Mouse (Mus musculus): Measurements from ENCODE around the gene Asb15. TPM values are rescaled to one million over a fixed set of nuclear protein-coding genes. Genes with fewer than 3 reads are reported as not detected.

The Asb15 gene
- polyA plus RNA-seq, 1 experiment from 2014 or later: not detected

DNA sequence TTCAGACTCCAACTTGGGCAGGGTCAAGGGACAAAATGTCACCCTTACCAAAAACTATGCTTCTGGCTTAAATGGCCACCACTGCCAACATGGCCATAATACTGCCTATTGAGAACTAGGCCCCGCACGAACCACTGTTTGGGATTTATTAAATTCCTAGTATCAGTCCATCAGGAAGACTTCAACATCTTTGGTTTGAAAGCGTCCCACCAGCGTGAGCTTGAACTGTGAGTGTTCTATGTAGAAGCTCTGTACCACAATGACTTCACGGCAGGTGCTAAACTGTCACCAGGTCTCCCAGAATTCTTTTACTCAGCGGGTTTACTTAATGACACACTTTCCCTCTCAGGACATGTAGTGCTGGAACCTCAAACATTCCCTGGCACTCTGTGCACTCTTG, 85.4 kb downstream of the Asb15 start:
- H3K4me2 ChIP-seq: no peak overlapping the region
- ATAC-seq (ENCODE audit: low read depth): no peak
- no peaks in the 10 kb centered on the region for H3K27me3 ChIP-seq
- no peak overlapping the region for H3K4me3 ChIP-seq
- 96% methylated on average over 6 of the region's 6 CpGs for WGBS
- H3K9ac ChIP-seq: no peak overlapping the region
- H3K36me3 ChIP-seq: peaks cover 50% of the 10 kb centered on the region
- H3K4me1 ChIP-seq (replicated peaks): no peaks in the 10 kb centered on the region
- no peak overlapping the region for H3K27ac ChIP-seq (replicated peaks)
- H3K9me3 ChIP-seq: no peaks in the 10 kb centered on the region

DNA sequence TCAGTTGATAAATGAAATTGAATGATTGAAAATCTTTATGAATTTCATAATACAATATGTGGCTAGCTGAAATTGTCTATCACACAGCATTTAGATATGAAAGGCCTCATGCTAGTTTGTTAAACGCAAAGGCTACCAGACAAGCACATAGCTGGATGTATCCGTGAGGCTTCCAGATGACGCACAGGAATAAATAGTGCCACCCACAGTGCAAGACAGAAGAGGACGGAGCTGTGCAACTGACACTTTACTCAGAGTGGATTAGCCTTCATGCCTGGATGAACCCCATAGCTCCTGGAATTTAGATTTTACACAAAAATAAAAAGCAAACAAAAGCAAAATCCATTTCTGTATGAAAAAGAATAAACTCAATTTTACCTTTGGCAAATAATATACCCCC, 86.0 kb downstream of the Asb15 start:
- Histone ChIP-seq H3K4me3 (no peak overlapping the region), H3K4me1 (replicated peaks) (no peaks in the 10 kb centered on the region), H3K9ac (no peak overlapping the region), H3K4me2 (no peak overlapping the region), H3K27ac (replicated peaks) (no peak overlapping the region), H3K36me3 (peaks cover 51% of the 10 kb centered on the region), H3K9me3 (no peaks in the 10 kb centered on the region), H3K27me3 (no peaks in the 10 kb centered on the region)
- WGBS: 74% methylated on average over 4 of the region's 4 CpGs
- no peak for ATAC-seq (ENCODE audit: low read depth)

DNA sequence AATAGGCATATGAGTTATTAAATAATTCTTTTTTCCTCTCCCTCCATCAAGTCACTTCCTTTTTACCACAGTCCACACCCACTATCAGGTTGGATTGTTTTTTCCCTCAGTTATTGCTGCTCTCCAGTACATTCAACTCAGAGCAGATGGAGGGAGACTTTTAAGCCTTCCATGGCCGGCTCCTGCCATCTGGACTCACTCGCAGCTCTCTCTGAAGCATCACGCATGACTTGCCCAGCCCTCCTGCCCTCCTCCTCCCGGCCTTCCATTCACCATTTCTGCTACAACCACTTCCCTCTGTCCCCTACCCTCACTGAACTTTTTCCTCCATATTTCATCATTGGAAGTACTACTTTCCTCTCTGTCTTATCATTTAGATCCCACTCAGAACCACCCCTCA, 88.8 kb downstream of the Asb15 start:
- ATAC-seq (ENCODE audit: low read depth): no peak
- Histone ChIP-seq H3K4me3 (no peak overlapping the region), H3K36me3 (peaks cover 60% of the 10 kb centered on the region), H3K9me3 (no peaks in the 10 kb centered on the region), H3K4me2 (no peak overlapping the region), H3K4me1 (replicated peaks) (no peaks in the 10 kb centered on the region), H3K9ac (no peak overlapping the region), H3K27me3 (no peaks in the 10 kb centered on the region), H3K27ac (replicated peaks) (no peak overlapping the region)
- WGBS: 65% methylated on average over 4 of the region's 4 CpGs

DNA sequence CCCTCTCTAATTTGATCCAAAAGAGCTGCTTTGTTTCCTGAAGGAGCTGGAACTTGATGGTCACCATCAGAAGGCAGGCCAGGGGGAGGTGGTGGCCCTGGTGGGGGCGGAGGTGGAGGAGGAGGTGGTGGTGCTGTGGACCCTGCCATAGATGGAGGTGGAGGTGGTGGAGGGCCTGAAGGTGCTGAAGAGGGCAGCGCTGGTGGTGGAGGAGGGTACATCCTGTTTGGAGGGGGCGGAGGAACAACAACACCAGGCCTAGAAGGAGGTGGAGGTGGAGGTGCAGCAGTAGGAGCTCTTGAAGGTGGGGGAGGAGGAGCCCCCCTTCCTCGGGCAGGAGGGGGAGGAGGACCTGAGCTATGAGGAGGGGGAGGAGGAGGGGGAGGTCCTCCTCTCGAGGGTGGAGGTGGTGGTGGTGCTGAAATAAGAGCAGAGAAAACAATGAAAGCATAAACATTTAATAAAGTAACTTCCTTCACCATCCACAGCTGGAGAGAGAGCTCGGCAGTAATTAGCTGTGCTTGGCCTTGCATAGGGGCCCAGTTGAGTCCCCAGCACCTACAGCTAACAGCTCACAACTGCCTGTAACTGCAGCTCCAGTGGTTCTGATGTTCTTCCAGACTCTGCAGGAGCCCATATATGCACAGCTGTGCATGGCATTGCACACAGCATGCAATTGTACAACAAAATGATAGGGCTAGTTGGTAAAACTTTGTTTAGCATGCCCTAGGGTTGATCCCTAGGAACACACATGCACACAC, 91.5 kb downstream of the Asb15 start:
- H3K4me3 ChIP-seq: no peak overlapping the region
- no peak overlapping the region for H3K9ac ChIP-seq
- no peaks in the 10 kb centered on the region for H3K4me1 ChIP-seq (replicated peaks)
- peak; percentile 65; the same call in 1 of the 2 replicates for ATAC-seq (ENCODE audit: low read depth)
- no peaks in the 10 kb centered on the region for H3K27me3 ChIP-seq
- no peak overlapping the region for H3K4me2 ChIP-seq
- peaks cover 57% of the 10 kb centered on the region for H3K36me3 ChIP-seq
- 69% methylated on average over 6 of the region's 6 CpGs for WGBS
- no peak overlapping the region for H3K27ac ChIP-seq (replicated peaks)
- no peaks in the 10 kb centered on the region for H3K9me3 ChIP-seq

DNA sequence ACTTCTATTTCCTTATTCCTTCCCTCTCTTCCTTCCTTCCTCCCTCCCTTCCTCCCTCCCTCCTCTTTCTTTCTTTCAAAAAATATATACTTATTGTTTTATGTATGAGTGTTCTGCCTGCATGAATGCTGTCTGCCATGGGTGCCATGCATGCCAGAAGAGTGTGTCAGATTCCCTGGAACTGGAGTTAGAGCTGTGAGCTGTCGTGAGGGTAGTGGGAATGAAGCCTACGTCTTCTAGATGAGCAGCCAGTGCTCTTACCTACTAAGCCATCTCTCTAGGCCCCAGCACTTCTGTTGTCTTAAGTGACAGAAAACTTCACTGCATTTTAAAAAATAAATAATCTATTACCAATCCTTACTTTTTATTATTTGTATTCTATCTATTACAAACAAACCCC, 93.0 kb downstream of the Asb15 start:
- Histone ChIP-seq H3K36me3 (peaks cover 51% of the 10 kb centered on the region), H3K27me3 (no peaks in the 10 kb centered on the region)

DNA sequence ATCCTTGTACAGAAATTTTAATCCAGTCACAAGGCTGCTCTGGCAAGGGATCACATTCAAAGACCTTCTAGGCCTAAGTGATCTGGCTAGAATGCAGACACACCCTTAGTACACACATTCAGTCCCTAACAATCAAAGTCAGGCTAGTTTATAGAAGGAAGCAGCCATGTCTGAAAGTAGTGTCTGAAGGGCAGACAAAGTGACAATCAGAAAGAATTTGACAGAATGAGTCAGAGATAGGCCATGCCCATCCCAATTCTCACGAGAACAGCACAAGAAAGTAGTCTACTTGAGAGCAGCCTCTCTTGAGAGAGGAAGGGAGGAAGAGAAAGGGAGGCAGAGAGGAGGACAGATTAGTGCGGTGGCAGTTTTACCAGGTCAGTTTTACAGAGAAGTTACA, 94.2 kb downstream of the Asb15 start:
- H3K4me1 ChIP-seq (replicated peaks): no peaks in the 10 kb centered on the region
- H3K9me3 ChIP-seq: no peaks in the 10 kb centered on the region
- H3K4me3 ChIP-seq: no peak overlapping the region
- 97% methylated on average over 2 of the region's 2 CpGs for WGBS
- H3K27ac ChIP-seq (replicated peaks): no peak overlapping the region
- no peaks in the 10 kb centered on the region for H3K27me3 ChIP-seq
- ATAC-seq (ENCODE audit: low read depth): no peak
- no peak overlapping the region for H3K4me2 ChIP-seq
- H3K36me3 ChIP-seq: peaks cover 46% of the 10 kb centered on the region
- no peak overlapping the region for H3K9ac ChIP-seq

More for the DNA sequence above, 93.0 kb downstream of the Asb15 start:
- H3K9ac ChIP-seq: no peak overlapping the region
- no peaks in the 10 kb centered on the region for H3K9me3 ChIP-seq
- H3K4me3 ChIP-seq: no peak overlapping the region
- H3K27ac ChIP-seq (replicated peaks): no peak overlapping the region
- H3K4me1 ChIP-seq (replicated peaks): no peaks in the 10 kb centered on the region
- H3K4me2 ChIP-seq: no peak overlapping the region
- 93% methylated on average over 2 of the region's 2 CpGs for WGBS
- ATAC-seq (ENCODE audit: low read depth): no peak

Other genes starting within 250 kb of the Asb15 start
- 0.61 and 0.68 TPM in 2 replicates for gene Iqub, start 13.1 kb upstream of the Asb15 start, polyA plus RNA-seq (2015; fragmentation: Nextera tagmentation; extraction: Ambion mirVana)
- 458 and 481 TPM in 2 replicates for gene Ndufa5, start 131 bp upstream of the Asb15 start, polyA plus RNA-seq (2015; fragmentation: Nextera tagmentation; extraction: Ambion mirVana)
- gene Lmod2, start 69.6 kb downstream of the Asb15 start, polyA plus RNA-seq (2015; fragmentation: Nextera tagmentation; extraction: Ambion mirVana): 0.15 and 0.19 TPM in 2 replicates
- gene Wasl, start 136.9 kb downstream of the Asb15 start, polyA plus RNA-seq (2015; fragmentation: Nextera tagmentation; extraction: Ambion mirVana): 50.1 and 63.0 TPM in 2 replicates
- gene Hyal6, start 205.1 kb downstream of the Asb15 start, polyA plus RNA-seq (2015; fragmentation: Nextera tagmentation; extraction: Ambion mirVana): not detected in 2 replicates
- not detected in 2 replicates for gene Hyal4, start 220.2 kb downstream of the Asb15 start, polyA plus RNA-seq (2015; fragmentation: Nextera tagmentation; extraction: Ambion mirVana)